Mouse (Mus musculus) G1E (cell line): ENCODE results near the gene Cdkn1c. TPM values are rescaled to one million over a fixed set of nuclear protein-coding genes. Genes with fewer than 3 reads are reported as not detected.

ENCODE experiments used
- ATAC-seq: 2 replicates; pipeline ENCODE4 v1.8.0; 2016; ENCODE audit warnings: mild to moderate bottlenecking; ENCODE audit not compliant: insufficient number of reproducible peaks, poor library complexity, low FRiP score, severe bottlenecking; ENCODE audit errors: extremely low read depth
- DNase-seq: peaks from one replicate; pipeline ENCODE4 v3.0.0; 2012; ENCODE audit warnings: low spot score
- H3K27me3 ChIP-seq: 2 replicates; pipeline ENCODE4 v1.6.1; 2012; ENCODE audit warnings: mild to moderate bottlenecking, low read length, inconsistent platforms; ENCODE audit not compliant: insufficient read depth
- H3K36me3 ChIP-seq: replicated peaks from 2 replicates; pipeline ENCODE3; 2012; ENCODE audit warnings: mild to moderate bottlenecking, inconsistent platforms
- H3K4me1 ChIP-seq: 2 replicates; pipeline ENCODE4 v1.6.1; 2012; ENCODE audit warnings: low read depth, low read length, inconsistent platforms, mixed read lengths; ENCODE audit not compliant: insufficient read depth
- H3K4me3 ChIP-seq: 2 replicates; pipeline ENCODE4 v1.5.1; 2012; ENCODE audit warnings: low read depth, mild to moderate bottlenecking, inconsistent platforms, low read length, moderate library complexity, mixed read lengths
- H3K9me3 ChIP-seq: replicated peaks from 2 replicates; pipeline ENCODE4 v1.6.1; 2012; ENCODE audit warnings: inconsistent platforms
- CTCF ChIP-seq: IDR thresholded peaks from 2 replicates; pipeline ENCODE4 v1.5.1; 2012; ENCODE audit warnings: low read depth, low read length, inconsistent platforms, mixed read lengths
- GATA1 ChIP-seq: IDR thresholded peaks from 2 replicates; pipeline ENCODE4 v1.6.1; 2012; ENCODE audit warnings: borderline replicate concordance, low read length, inconsistent platforms, mixed read lengths
- GATA2 ChIP-seq: IDR thresholded peaks from 2 replicates; pipeline ENCODE4 v1.6.1; 2012; ENCODE audit warnings: low read depth, low read length, inconsistent platforms, borderline replicate concordance
- POLR2AphosphoS5 ChIP-seq: IDR thresholded peaks from 2 replicates; pipeline ENCODE4 v1.6.1; 2012; ENCODE audit warnings: low read depth, low read length, inconsistent platforms; ENCODE audit not compliant: insufficient replicate concordance
- TAL1 ChIP-seq: conservative IDR thresholded peaks from 2 replicates; pipeline ENCODE4 v1.6.1; 2012; ENCODE audit warnings: low read depth, low read length, inconsistent platforms, mixed read lengths
- polyA plus RNA-seq: library from polyadenylated mRNA; stranded (reverse); fragments of >175 nt; gene quantifications from 2 replicates; pipeline ENCODE4 v1.2.3, GENCODE M21; 2012
- total RNA-seq, 2 experiments: library from RNA; stranded (forward) in 1 of 2; stranded (reverse) in 1 of 2; fragments of 200-1000 nt in 1 of 2; fragments of >200 nt in 1 of 2; fragmentation: Nextera tagmentation in 1 of 2; gene quantifications; 2 replicates each; pipeline ENCODE4 v1.2.3; 2014 to 2017

Cdkn1c gene
- total and polyA plus RNA-seq, 3 experiments: 0.03 TPM; not detected in 2

DNA sequence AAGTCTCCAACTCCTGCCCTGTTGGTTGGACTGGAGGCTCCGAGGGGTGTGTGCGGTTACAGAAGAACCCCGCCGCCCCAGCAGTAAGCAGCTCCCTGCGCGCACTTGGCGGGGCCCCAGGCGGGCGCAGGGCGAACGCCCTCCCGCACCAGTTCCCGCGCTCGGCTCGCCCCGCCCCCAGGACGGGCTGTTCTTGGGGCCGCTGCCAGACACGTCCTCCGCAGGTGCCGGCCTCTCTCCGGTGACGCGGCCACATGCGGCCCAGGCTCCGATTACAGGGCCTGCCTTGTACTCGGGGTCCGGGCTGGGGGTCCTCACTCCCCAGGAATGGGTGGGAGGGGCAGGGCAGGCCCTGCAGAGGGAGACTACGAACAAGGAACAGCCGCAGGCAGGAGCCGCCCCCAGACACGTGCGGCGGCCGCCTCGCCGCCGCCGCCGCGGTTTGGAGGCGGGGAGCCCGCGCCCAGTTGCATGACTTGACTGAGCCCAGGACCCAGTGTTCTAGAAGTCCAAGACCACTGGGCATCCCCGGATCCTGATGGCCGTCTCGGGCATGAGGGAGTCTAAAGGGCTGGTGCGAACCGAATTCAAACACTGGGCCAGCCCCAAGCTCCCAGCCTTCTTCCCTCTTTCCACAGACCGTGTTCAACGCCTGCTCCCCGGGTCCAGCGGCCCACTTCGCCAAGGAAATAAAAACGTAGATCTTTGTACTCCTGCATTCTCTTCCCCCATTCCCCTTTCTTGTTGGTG is 4.1 kb upstream of the Cdkn1c start:
- Histone ChIP-seq H3K4me3 (no peak overlapping the region), H3K36me3 (no peaks in the 10 kb centered on the region), H3K27me3 (peaks cover 31% of the 10 kb centered on the region; the same call in 1 of the 2 replicates), H3K9me3 (peaks cover 39% of the 10 kb centered on the region), H3K4me1 (peaks cover 6% of the 10 kb centered on the region; the same call in 1 of the 2 replicates)
- TF ChIP-seq GATA2 (no peak), CTCF (no peak), TAL1 (no peak), POLR2AphosphoS5 (no peak), GATA1 (no peak)
- DNase-seq: no peak
- no peak for ATAC-seq

DNA sequence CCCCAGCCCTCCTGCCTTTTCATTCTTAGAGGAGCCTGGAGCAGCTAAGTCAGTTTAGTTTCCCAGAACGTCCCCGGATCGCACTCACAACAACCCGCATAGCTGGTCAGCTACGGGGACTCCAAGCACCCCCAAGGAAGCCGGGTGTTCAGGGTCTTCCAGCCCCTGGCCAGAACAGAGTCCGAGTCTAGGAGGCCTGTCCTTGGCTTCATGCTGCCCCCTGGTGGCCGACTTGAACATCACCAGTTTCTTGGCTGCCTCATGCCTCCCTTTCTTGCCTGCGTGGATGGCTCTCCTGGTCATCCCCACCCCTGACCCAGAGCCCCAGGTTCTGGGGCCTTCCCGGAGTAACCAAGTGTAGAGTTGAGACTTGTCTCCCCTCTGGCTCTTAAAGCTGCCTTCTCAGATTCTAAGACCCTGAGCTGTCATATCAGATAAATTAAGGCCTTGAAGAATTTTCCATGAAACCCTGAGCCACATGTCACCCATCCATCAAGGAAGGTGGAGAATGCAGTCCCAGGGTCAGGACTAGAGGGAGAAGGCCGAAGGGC is 3.1 kb upstream of the Cdkn1c start:
- TF ChIP-seq GATA2 (no peak), CTCF (no peak; the same call in 1 of the 2 replicates), TAL1 (no peak), POLR2AphosphoS5 (no peak), GATA1 (no peak)
- Histone ChIP-seq H3K27me3 (peaks cover 23% of the 10 kb centered on the region; the same call in 1 of the 2 replicates), H3K36me3 (no peaks in the 10 kb centered on the region), H3K4me3 (no peak overlapping the region), H3K4me1 (peaks cover 6% of the 10 kb centered on the region; the same call in 1 of the 2 replicates), H3K9me3 (peaks cover 50% of the 10 kb centered on the region)
- DNase-seq (peak; percentile 35), ATAC-seq (no peak)

DNA sequence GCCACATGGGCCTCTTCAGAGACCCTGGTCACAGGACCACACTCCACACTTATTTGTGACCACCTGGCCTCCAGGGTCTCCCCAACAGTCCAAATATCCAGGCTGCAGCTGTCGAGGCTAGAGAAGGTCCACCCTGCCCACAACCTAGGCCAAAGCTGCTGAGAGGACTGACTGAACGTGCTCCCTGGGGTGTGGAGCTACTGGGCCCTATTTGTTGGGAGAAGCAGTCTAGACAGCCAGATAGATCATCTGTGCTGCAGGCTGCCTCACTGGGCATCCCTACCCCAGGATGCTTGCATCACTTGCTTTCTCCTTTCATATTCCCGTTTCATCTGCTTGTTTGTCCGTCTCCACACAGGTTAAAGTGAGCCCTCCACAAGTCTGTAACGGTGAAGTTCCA is 1.7 kb upstream of the Cdkn1c start:
- Histone ChIP-seq H3K4me1 (no peaks in the 10 kb centered on the region), H3K9me3 (peaks cover 53% of the 10 kb centered on the region), H3K4me3 (no peak overlapping the region), H3K27me3 (peaks cover 14% of the 10 kb centered on the region; the same call in 1 of the 2 replicates), H3K36me3 (no peaks in the 10 kb centered on the region)
- no peak for TF ChIP-seq POLR2AphosphoS5
- TF ChIP-seq TAL1: no peak
- TF ChIP-seq CTCF: no peak
- TF ChIP-seq GATA1: no peak
- no peak for TF ChIP-seq GATA2
- no peak for DNase-seq
- ATAC-seq: no peak

DNA sequence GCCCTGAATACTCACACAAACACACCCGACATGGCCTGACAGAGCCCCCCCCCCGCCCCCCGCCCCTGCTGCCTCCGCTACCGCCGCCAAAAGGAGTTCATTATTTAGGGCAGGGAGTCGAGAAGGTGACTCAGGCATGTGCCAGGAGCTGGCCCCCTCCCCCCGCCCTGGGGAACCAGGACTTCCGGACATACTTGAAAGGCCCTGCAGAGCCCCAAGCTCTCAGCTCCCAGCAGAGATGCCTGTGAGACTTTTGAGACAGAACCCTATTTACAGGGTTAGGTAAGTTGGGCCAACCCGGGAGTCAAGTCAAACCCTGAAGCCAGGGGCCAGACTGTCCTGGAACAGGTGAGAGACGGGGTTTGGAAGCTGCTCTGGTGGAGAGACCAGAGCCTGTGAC is 1.1 kb upstream of the Cdkn1c start:
- Histone ChIP-seq H3K36me3 (no peaks in the 10 kb centered on the region), H3K4me1 (no peaks in the 10 kb centered on the region), H3K27me3 (peaks cover 13% of the 10 kb centered on the region; the same call in 1 of the 2 replicates), H3K9me3 (peaks cover 53% of the 10 kb centered on the region), H3K4me3 (no peak overlapping the region)
- DNase-seq (no peak), ATAC-seq (no peak)
- TF ChIP-seq POLR2AphosphoS5 (no peak), TAL1 (no peak), CTCF (no peak), GATA1 (no peak), GATA2 (no peak)

DNA sequence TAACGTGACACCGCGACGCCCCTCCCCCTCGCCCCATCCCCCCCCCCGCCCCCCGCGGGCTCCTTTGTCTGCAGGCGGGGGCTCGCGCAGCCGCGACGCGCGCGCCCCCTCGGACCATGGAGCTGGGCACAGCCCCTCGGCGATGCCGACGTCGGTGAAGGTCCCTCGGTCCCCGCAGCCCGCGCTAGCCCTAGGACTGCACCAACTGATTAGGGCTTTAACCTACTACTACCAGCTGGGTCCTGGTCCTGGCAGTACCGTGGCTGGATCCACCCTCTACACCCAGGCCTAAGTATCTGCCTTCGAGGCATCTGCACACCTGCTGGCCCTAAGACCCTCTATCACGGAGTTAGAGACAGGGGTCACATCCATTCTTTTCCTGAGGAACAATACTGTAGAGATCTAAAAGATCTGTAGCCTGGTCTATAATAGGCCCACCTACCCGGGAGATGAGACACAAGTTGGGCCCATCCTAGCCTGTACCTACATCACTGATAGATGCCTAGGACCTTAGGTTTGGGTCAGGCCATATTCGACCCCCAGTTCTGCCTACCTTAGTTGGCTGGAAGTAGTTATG is 532 bp upstream of the Cdkn1c start:
- Histone ChIP-seq H3K36me3 (no peaks in the 10 kb centered on the region), H3K4me3 (no peak overlapping the region), H3K4me1 (no peaks in the 10 kb centered on the region), H3K9me3 (peaks cover 53% of the 10 kb centered on the region), H3K27me3 (peaks cover 8% of the 10 kb centered on the region; the same call in 1 of the 2 replicates)
- DNase-seq: no peak
- ATAC-seq: no peak
- TF ChIP-seq POLR2AphosphoS5 (no peak), TAL1 (no peak), GATA1 (no peak), GATA2 (no peak), CTCF (no peak)

DNA sequence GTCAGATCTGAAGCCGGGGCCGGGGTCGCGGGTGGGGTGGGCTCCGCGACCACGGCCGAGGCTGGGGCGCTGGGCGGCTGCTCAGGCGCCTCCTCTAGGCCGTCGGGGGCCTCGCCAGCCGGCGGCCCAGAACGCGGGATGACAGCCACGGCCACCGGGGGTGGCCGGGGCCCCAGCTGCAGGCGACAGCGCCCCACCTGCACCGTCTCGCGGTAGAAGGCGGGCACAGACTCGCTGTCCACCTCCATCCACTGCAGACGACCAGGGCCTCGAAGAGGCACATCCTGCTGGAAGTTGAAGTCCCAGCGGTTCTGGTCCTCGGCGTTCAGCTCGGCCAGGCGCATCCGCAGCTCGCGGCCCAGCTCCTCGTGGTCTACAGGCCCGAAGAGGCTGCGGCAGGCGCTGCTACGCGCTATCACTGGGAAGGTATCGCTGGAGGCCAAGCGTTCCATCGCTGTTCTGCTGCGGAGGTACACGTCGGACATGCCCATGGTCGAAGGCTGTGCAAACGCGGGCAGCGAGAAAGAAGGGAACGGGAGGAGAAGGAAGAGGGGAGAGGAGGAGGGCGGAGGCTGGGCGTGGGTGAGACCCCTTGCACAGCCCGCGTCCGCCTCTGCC is 524 bp downstream of the Cdkn1c start:
- Histone ChIP-seq H3K4me3 (peak overlapping the region; percentile 49; the same call in 1 of the 2 replicates), H3K36me3 (no peaks in the 10 kb centered on the region), H3K9me3 (peaks cover 53% of the 10 kb centered on the region), H3K27me3 (peaks cover 7% of the 10 kb centered on the region; the same call in 1 of the 2 replicates), H3K4me1 (no peaks in the 10 kb centered on the region)
- no peak for TF ChIP-seq GATA1
- TF ChIP-seq TAL1: no peak
- TF ChIP-seq CTCF: no peak
- TF ChIP-seq GATA2: no peak
- no peak for TF ChIP-seq POLR2AphosphoS5
- ATAC-seq (no peak), DNase-seq (no peak)
